Mouse (Mus musculus): ENCODE data around the gene Ttc29.

Ttc29 gene

GRCm38 (mm10) chr8:78213074-78213473 lies at the start of gene Ttc29:
Gene Ttc29, plus strand, starts transcription at chr8:78213297.
- no peak for DNase-seq (ENCODE audit: low read depth, low spot score)
- H3K27me3 ChIP-seq (ENCODE audit: control insufficient read depth, insufficient read depth, low read length, poor library complexity, severe bottlenecking), result no peaks in the 10 kb centered on the region
- H3K36me3 ChIP-seq (ENCODE audit: control insufficient read depth, insufficient read depth, low read length, poor library complexity, severe bottlenecking), result no peaks in the 10 kb centered on the region

GRCm38 (mm10) chr8:78171351-78171750 lies 41.7 kb upstream of the Ttc29 start:
- H3K27me3 ChIP-seq (ENCODE audit: control insufficient read depth, insufficient read depth, low read length, poor library complexity, severe bottlenecking), result no peaks in the 10 kb centered on the region
- no peak for DNase-seq (ENCODE audit: low read depth, low spot score)
- H3K36me3 ChIP-seq (ENCODE audit: control insufficient read depth, insufficient read depth, low read length, poor library complexity, severe bottlenecking), result no peaks in the 10 kb centered on the region

- no peak for DNase-seq (ENCODE audit: low read depth, low spot score)
- H3K27me3 ChIP-seq (ENCODE audit: control insufficient read depth, insufficient read depth, low read length, poor library complexity, severe bottlenecking), result no peaks in the 10 kb centered on the region
- H3K36me3 ChIP-seq (ENCODE audit: control insufficient read depth, insufficient read depth, low read length, poor library complexity, severe bottlenecking), result no peaks in the 10 kb centered on the region
Observed at GRCm38 (mm10) chr8:78182654-78183053, 30.4 kb upstream of the Ttc29 start.

- DNase-seq (ENCODE audit: low read depth, low spot score), result no peak
- Histone ChIP-seq H3K27me3 (ENCODE audit: control insufficient read depth, insufficient read depth, low read length, poor library complexity, severe bottlenecking) (no peaks in the 10 kb centered on the region), H3K36me3 (ENCODE audit: control insufficient read depth, insufficient read depth, low read length, poor library complexity, severe bottlenecking) (no peaks in the 10 kb centered on the region)
Observed at GRCm38 (mm10) chr8:78183414-78183813, 29.7 kb upstream of the Ttc29 start.

GRCm38 (mm10) chr8:78187087-78187486 lies 26.0 kb upstream of the Ttc29 start:
- Histone ChIP-seq H3K36me3 (ENCODE audit: control insufficient read depth, insufficient read depth, low read length, poor library complexity, severe bottlenecking) (no peaks in the 10 kb centered on the region), H3K27me3 (ENCODE audit: control insufficient read depth, insufficient read depth, low read length, poor library complexity, severe bottlenecking) (no peaks in the 10 kb centered on the region)
- DNase-seq (ENCODE audit: low read depth, low spot score), result no peak

- no peaks in the 10 kb centered on the region for H3K36me3 ChIP-seq (ENCODE audit: control insufficient read depth, insufficient read depth, low read length, poor library complexity, severe bottlenecking)
- DNase-seq (ENCODE audit: low read depth, low spot score), result peak; percentile 1
- H3K27me3 ChIP-seq (ENCODE audit: control insufficient read depth, insufficient read depth, low read length, poor library complexity, severe bottlenecking), result no peaks in the 10 kb centered on the region
Observed at GRCm38 (mm10) chr8:78204229-78204628, 8.9 kb upstream of the Ttc29 start.

GRCm38 (mm10) chr8:78210424-78210823 lies 2.7 kb upstream of the Ttc29 start:
- DNase-seq (ENCODE audit: low read depth, low spot score), result no peak
- no peaks in the 10 kb centered on the region for H3K36me3 ChIP-seq (ENCODE audit: control insufficient read depth, insufficient read depth, low read length, poor library complexity, severe bottlenecking)
- no peaks in the 10 kb centered on the region for H3K27me3 ChIP-seq (ENCODE audit: control insufficient read depth, insufficient read depth, low read length, poor library complexity, severe bottlenecking)

GRCm38 (mm10) chr8:78214645-78215044 lies 1.5 kb downstream of the Ttc29 start:
- H3K27me3 ChIP-seq (ENCODE audit: control insufficient read depth, insufficient read depth, low read length, poor library complexity, severe bottlenecking), result no peaks in the 10 kb centered on the region
- DNase-seq (ENCODE audit: low read depth, low spot score), result no peak
- H3K36me3 ChIP-seq (ENCODE audit: control insufficient read depth, insufficient read depth, low read length, poor library complexity, severe bottlenecking), result no peaks in the 10 kb centered on the region

GRCm38 (mm10) chr8:78226087-78226486 lies 13.0 kb downstream of the Ttc29 start:
- no peaks in the 10 kb centered on the region for H3K36me3 ChIP-seq (ENCODE audit: control insufficient read depth, insufficient read depth, low read length, poor library complexity, severe bottlenecking)

GRCm38 (mm10) chr8:78230721-78231120 lies 17.6 kb downstream of the Ttc29 start:
- DNase-seq (ENCODE audit: low read depth, low spot score), result no peak
- Histone ChIP-seq H3K36me3 (ENCODE audit: control insufficient read depth, insufficient read depth, low read length, poor library complexity, severe bottlenecking) (no peaks in the 10 kb centered on the region), H3K27me3 (ENCODE audit: control insufficient read depth, insufficient read depth, low read length, poor library complexity, severe bottlenecking) (no peaks in the 10 kb centered on the region)

More at GRCm38 (mm10) chr8:78226087-78226486, 13.0 kb downstream of the Ttc29 start:
- H3K27me3 ChIP-seq (ENCODE audit: control insufficient read depth, insufficient read depth, low read length, poor library complexity, severe bottlenecking), result no peaks in the 10 kb centered on the region
- DNase-seq (ENCODE audit: low read depth, low spot score), result no peak

GRCm38 (mm10) chr8:78232870-78233707 lies 20.0 kb downstream of the Ttc29 start:
- no peaks in the 10 kb centered on the region for H3K27me3 ChIP-seq (ENCODE audit: control insufficient read depth, insufficient read depth, low read length, poor library complexity, severe bottlenecking)
- no peaks in the 10 kb centered on the region for H3K36me3 ChIP-seq (ENCODE audit: control insufficient read depth, insufficient read depth, low read length, poor library complexity, severe bottlenecking)
- no peak for DNase-seq (ENCODE audit: low read depth, low spot score)

- no peaks in the 10 kb centered on the region for H3K27me3 ChIP-seq (ENCODE audit: control insufficient read depth, insufficient read depth, low read length, poor library complexity, severe bottlenecking)
- H3K36me3 ChIP-seq (ENCODE audit: control insufficient read depth, insufficient read depth, low read length, poor library complexity, severe bottlenecking), result no peaks in the 10 kb centered on the region
- no peak for DNase-seq (ENCODE audit: low read depth, low spot score)
Observed at GRCm38 (mm10) chr8:78233708-78234201, 20.7 kb downstream of the Ttc29 start.

GRCm38 (mm10) chr8:78237972-78238675 lies 25.0 kb downstream of the Ttc29 start:
- DNase-seq (ENCODE audit: low read depth, low spot score), result peak; percentile 15
- no peaks in the 10 kb centered on the region for H3K27me3 ChIP-seq (ENCODE audit: control insufficient read depth, insufficient read depth, low read length, poor library complexity, severe bottlenecking)
- no peaks in the 10 kb centered on the region for H3K36me3 ChIP-seq (ENCODE audit: control insufficient read depth, insufficient read depth, low read length, poor library complexity, severe bottlenecking)

GRCm38 (mm10) chr8:78251115-78251514 lies 38.0 kb downstream of the Ttc29 start:
- Histone ChIP-seq H3K27me3 (ENCODE audit: control insufficient read depth, insufficient read depth, low read length, poor library complexity, severe bottlenecking) (peaks cover 1% of the 10 kb centered on the region; the same call in 1 of the 2 replicates), H3K36me3 (ENCODE audit: control insufficient read depth, insufficient read depth, low read length, poor library complexity, severe bottlenecking) (no peaks in the 10 kb centered on the region)
- no peak for DNase-seq (ENCODE audit: low read depth, low spot score)

GRCm38 (mm10) chr8:78254374-78254773 lies 41.3 kb downstream of the Ttc29 start:
- H3K36me3 ChIP-seq (ENCODE audit: control insufficient read depth, insufficient read depth, low read length, poor library complexity, severe bottlenecking), result no peaks in the 10 kb centered on the region
- no peak for DNase-seq (ENCODE audit: low read depth, low spot score)
- H3K27me3 ChIP-seq (ENCODE audit: control insufficient read depth, insufficient read depth, low read length, poor library complexity, severe bottlenecking), result peaks cover 1% of the 10 kb centered on the region; the same call in 1 of the 2 replicates

All from splenic B cell, adult 2 months (primary cell).